Mouse (Mus musculus): ENCODE data around the gene Cd80.

DNA sequence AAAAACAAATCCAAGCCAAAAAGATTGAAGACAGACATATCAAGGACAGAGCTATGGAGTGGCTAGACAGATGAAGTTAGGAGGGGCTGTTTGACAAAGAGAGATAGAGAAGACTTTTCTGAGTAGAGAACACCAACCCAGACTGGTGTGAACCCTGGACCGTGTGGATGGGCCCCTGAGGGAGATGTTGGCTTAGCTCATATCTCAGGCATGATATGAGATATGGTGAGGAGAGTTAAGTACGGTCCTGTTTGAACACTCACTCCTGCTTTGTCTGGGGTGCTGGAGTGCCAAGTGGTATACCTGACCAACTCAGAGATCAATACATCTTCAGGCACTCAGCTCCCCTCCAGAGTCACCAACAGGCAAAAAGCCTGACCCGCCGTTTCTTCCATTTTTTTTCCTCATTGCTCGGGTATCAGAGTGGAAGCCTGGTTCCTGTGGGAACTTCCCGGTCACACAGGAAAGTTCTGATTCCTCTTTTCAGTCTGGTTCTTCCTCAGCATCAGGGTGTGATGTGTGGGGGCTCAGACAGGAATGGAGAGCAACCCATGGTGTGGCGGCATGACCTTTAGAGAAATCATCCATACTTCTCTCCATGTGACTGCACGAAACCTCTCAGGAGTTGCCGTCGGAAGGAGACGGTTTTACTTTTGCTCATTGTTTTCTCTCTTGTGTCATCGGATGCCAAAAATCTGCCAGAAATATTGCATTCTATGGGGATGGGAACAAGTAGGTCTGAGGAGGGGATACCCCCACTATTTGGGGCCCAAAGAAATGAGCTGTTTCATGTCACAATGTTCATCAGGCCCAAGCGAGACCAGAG lies 11.9 kb downstream of the Cd80 start:
- TF ChIP-seq KAT2A (conservative IDR thresholded peaks at IDR 0.05; ENCODE audit: low read depth, low read length) (no peak), POLR2A (IDR thresholded peaks at IDR 0.05; ENCODE audit: control insufficient read depth in 1 of 2, insufficient read depth in 1 of 2, low read depth in 1 of 2, low read length in 2 of 2, poor library complexity in 1 of 2) (no peak), TCF12 (IDR thresholded peaks at IDR 0.05; ENCODE audit: low read depth, low read length) (no peak), POLR2AphosphoS5 (IDR thresholded peaks at IDR 0.05; ENCODE audit: borderline replicate concordance, low read depth, low read length) (no peak), SIN3A (IDR thresholded peaks at IDR 0.05; ENCODE audit: low read length) (no peak), BHLHE40 (IDR thresholded peaks at IDR 0.05; ENCODE audit: borderline replicate concordance, low read depth, low read length) (no peak)
